Mouse (Mus musculus): ENCODE data around the gene Rft1. TPM values are rescaled to one million over a fixed set of nuclear protein-coding genes. Genes with fewer than 3 reads are reported as not detected.

The Rft1 gene
- polyA plus RNA-seq, 1 experiment: 18.1 TPM

DNA sequence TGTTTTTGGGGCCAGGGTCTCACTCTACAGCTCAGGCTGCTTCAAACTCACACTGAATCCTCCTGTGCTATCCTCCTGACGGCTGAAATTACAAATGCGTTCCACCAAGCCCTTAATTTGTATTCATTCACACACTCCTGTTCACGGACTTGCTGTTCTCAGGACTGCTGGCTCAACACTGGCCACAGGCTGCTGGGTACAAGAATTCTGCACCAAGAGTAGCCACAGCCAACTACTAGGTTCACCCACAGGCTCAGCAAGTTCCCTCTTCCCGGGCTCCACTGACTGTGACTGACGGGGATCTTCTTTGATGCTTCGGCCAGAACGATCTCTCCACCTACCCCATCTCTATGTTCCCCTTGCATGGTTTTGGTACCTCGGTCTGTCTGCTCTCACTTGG is 4.4 kb upstream of the Rft1 start:
- TF ChIP-seq POLR2A (IDR thresholded peaks at IDR 0.05; ENCODE audit: insufficient read depth, low read length) (no peak), EP300 (IDR thresholded peaks at IDR 0.05; ENCODE audit: insufficient read depth, low read depth, low read length) (no peak), CTCF (IDR thresholded peaks at IDR 0.05; ENCODE audit: low read depth, low read length) (no peak)
- H3K36me3 ChIP-seq (ENCODE audit: control insufficient read depth, insufficient read depth, low read length, poor library complexity, severe bottlenecking): no peaks in the 10 kb centered on the region
- no peaks in the 10 kb centered on the region for H3K4me1 ChIP-seq (ENCODE audit: control insufficient read depth, insufficient read depth, low read length)
- no peaks in the 10 kb centered on the region for H3K9me3 ChIP-seq (replicated peaks; ENCODE audit: control insufficient read depth, insufficient read depth, low read length, poor library complexity, severe bottlenecking)
- H3K4me3 ChIP-seq (ENCODE audit: low read depth, low read length): no peak overlapping the region
- no peaks in the 10 kb centered on the region for H3K27me3 ChIP-seq (ENCODE audit: control insufficient read depth, insufficient read depth, low read length, poor library complexity, severe bottlenecking)
- no peak overlapping the region for H3K9ac ChIP-seq (ENCODE audit: low read depth, poor library complexity, severe bottlenecking)
- H3K27ac ChIP-seq (ENCODE audit: insufficient read depth, low read length): no peak overlapping the region

DNA sequence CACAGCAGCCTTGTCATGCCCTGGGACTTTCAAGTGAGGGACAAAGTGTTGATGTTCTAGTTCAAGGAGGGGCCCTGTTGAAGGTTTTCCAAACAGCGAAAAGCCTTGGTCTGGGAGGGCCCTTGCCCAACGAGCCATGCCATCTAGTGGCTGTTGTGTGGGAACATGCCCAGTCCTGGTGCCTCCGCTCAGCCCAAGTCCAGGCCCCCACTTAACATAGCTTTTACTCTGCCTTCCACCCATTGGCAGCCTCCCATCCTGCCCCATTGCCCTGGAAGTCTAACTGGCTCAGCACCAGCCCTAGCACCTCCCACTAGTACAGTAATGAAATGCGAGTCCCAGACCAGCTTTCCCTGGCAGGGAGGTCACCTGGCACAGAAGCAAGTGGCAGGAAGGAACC is 3.2 kb upstream of the Rft1 start:
- no peaks in the 10 kb centered on the region for H3K9me3 ChIP-seq (replicated peaks; ENCODE audit: control insufficient read depth, insufficient read depth, low read length, poor library complexity, severe bottlenecking)
- H3K9ac ChIP-seq (ENCODE audit: low read depth, poor library complexity, severe bottlenecking): no peak overlapping the region
- no peak overlapping the region for H3K4me3 ChIP-seq (ENCODE audit: low read depth, low read length)
- H3K27me3 ChIP-seq (ENCODE audit: control insufficient read depth, insufficient read depth, low read length, poor library complexity, severe bottlenecking): no peaks in the 10 kb centered on the region
- no peak overlapping the region for H3K27ac ChIP-seq (ENCODE audit: insufficient read depth, low read length)
- H3K36me3 ChIP-seq (ENCODE audit: control insufficient read depth, insufficient read depth, low read length, poor library complexity, severe bottlenecking): no peaks in the 10 kb centered on the region
- H3K4me1 ChIP-seq (ENCODE audit: control insufficient read depth, insufficient read depth, low read length): no peaks in the 10 kb centered on the region
- TF ChIP-seq EP300 (IDR thresholded peaks at IDR 0.05; ENCODE audit: insufficient read depth, low read depth, low read length) (no peak), POLR2A (IDR thresholded peaks at IDR 0.05; ENCODE audit: insufficient read depth, low read length) (no peak), CTCF (IDR thresholded peaks at IDR 0.05; ENCODE audit: low read depth, low read length) (peak; percentile 13)

DNA sequence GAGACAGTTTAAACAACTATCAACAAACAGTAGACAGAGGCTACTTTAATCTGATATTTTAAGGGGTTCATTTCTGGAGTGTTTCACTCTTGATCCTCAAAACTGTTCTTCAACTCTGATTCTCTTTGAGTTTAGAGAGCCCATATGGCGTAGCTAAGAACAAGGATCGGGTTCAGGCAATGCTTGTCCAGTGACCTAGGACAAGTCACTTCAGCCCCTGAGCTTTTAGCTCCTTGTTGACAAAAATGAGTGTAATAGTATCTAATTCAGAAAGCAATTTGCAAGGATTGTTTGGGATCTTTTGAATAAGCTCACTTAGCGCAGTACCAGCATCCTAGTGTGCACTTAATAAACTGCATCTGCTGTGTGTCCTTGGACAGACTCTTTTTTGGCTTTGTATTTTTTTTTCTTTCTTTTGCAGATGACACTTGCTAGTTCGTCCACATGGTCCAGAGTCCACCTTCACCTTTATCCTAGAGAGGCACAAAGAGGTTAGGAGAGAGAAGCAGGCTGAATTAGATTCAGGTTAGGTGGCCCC is 600 bp downstream of the Rft1 start:
- H3K4me1 ChIP-seq (ENCODE audit: control insufficient read depth, insufficient read depth, low read length): no peaks in the 10 kb centered on the region
- H3K27me3 ChIP-seq (ENCODE audit: control insufficient read depth, insufficient read depth, low read length, poor library complexity, severe bottlenecking): no peaks in the 10 kb centered on the region
- no peaks in the 10 kb centered on the region for H3K9me3 ChIP-seq (replicated peaks; ENCODE audit: control insufficient read depth, insufficient read depth, low read length, poor library complexity, severe bottlenecking)
- peak overlapping the region; percentile 88 for H3K4me3 ChIP-seq (ENCODE audit: low read depth, low read length)
- H3K27ac ChIP-seq (ENCODE audit: insufficient read depth, low read length): no peak overlapping the region
- no peak for TF ChIP-seq EP300 (IDR thresholded peaks at IDR 0.05; ENCODE audit: insufficient read depth, low read depth, low read length)
- TF ChIP-seq CTCF (IDR thresholded peaks at IDR 0.05; ENCODE audit: low read depth, low read length): no peak
- TF ChIP-seq POLR2A (IDR thresholded peaks at IDR 0.05; ENCODE audit: insufficient read depth, low read length): no peak
- H3K36me3 ChIP-seq (ENCODE audit: control insufficient read depth, insufficient read depth, low read length, poor library complexity, severe bottlenecking): peaks cover 5% of the 10 kb centered on the region; the same call in 1 of the 2 replicates
- peak overlapping the region; percentile 94 for H3K9ac ChIP-seq (ENCODE audit: low read depth, poor library complexity, severe bottlenecking)

DNA sequence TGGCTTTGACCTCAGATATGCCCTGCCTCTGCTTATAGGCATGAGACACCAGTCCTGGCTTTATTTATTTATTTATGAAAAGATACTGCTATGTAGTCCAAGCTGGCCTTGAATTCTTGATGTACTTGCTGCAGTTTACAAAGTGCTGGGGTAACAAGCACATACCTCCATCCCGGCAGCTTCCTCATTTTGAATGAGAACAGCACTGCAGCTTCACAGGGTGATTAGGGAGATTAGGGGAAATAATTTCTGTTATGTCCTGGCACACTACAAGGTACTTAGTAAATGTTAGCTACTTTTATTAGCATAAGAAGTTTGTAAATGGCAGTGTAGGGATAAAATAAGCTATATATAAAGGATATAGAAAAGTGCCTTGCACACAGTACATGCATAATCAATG is 1.4 kb downstream of the Rft1 start:
- Histone ChIP-seq H3K9ac (ENCODE audit: low read depth, poor library complexity, severe bottlenecking) (no peak overlapping the region), H3K4me3 (ENCODE audit: low read depth, low read length) (no peak overlapping the region), H3K27me3 (ENCODE audit: control insufficient read depth, insufficient read depth, low read length, poor library complexity, severe bottlenecking) (no peaks in the 10 kb centered on the region), H3K9me3 (replicated peaks; ENCODE audit: control insufficient read depth, insufficient read depth, low read length, poor library complexity, severe bottlenecking) (no peaks in the 10 kb centered on the region), H3K36me3 (ENCODE audit: control insufficient read depth, insufficient read depth, low read length, poor library complexity, severe bottlenecking) (peaks cover 5% of the 10 kb centered on the region; the same call in 1 of the 2 replicates), H3K4me1 (ENCODE audit: control insufficient read depth, insufficient read depth, low read length) (no peaks in the 10 kb centered on the region), H3K27ac (ENCODE audit: insufficient read depth, low read length) (no peak overlapping the region)
- TF ChIP-seq POLR2A (IDR thresholded peaks at IDR 0.05; ENCODE audit: insufficient read depth, low read length) (no peak), EP300 (IDR thresholded peaks at IDR 0.05; ENCODE audit: insufficient read depth, low read depth, low read length) (no peak)

DNA sequence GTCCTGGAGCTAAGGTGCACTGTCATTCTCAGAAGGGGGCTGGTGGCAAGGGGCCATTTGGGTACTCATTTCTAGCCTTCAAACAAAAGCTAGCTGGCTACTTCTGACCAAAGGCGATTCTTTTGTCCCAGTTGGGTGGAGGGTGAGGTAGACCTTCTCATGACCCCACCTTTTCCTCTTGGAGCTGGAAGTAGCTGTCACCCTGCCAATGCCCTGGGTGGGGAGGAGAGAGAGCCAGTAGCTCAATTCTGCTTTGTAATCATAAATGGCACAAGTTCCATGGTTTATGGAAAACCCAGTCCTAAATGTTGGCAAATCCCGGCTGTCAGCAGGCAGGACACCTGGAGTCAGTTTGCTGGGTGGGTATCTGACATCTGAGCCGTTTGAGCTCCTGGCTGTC is 11.9 kb downstream of the Rft1 start:
- H3K36me3 ChIP-seq (ENCODE audit: control insufficient read depth, insufficient read depth, low read length, poor library complexity, severe bottlenecking): peaks cover 16% of the 10 kb centered on the region
- no peaks in the 10 kb centered on the region for H3K4me1 ChIP-seq (ENCODE audit: control insufficient read depth, insufficient read depth, low read length)
- H3K27ac ChIP-seq (ENCODE audit: insufficient read depth, low read length): no peak overlapping the region
- H3K9ac ChIP-seq (ENCODE audit: low read depth, poor library complexity, severe bottlenecking): no peak overlapping the region
- H3K9me3 ChIP-seq (replicated peaks; ENCODE audit: control insufficient read depth, insufficient read depth, low read length, poor library complexity, severe bottlenecking): no peaks in the 10 kb centered on the region
- TF ChIP-seq EP300 (IDR thresholded peaks at IDR 0.05; ENCODE audit: insufficient read depth, low read depth, low read length) (no peak), CTCF (IDR thresholded peaks at IDR 0.05; ENCODE audit: low read depth, low read length) (no peak), POLR2A (IDR thresholded peaks at IDR 0.05; ENCODE audit: insufficient read depth, low read length) (no peak)
- no peaks in the 10 kb centered on the region for H3K27me3 ChIP-seq (ENCODE audit: control insufficient read depth, insufficient read depth, low read length, poor library complexity, severe bottlenecking)
- no peak overlapping the region for H3K4me3 ChIP-seq (ENCODE audit: low read depth, low read length)

DNA sequence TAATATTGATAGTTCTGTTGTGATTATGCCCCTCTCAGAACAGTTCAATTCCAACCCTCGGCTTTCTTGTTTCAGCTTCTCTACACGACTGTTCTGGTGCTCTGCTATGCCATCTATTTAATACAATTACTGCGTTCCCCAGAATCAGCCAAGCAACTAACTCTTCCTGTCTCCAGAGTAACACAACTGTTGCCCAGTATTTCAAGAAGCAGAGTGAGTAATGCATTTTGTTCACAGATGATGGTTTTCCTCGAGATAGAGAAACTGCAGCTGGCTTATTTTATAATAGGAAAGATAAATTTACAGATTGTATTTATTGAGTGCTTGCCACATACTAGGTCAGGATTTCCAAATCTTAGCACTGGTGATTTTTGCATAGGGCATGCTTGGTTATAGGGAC is 12.4 kb downstream of the Rft1 start:
- TF ChIP-seq CTCF (IDR thresholded peaks at IDR 0.05; ENCODE audit: low read depth, low read length) (no peak), POLR2A (IDR thresholded peaks at IDR 0.05; ENCODE audit: insufficient read depth, low read length) (no peak), EP300 (IDR thresholded peaks at IDR 0.05; ENCODE audit: insufficient read depth, low read depth, low read length) (no peak)
- H3K27me3 ChIP-seq (ENCODE audit: control insufficient read depth, insufficient read depth, low read length, poor library complexity, severe bottlenecking): no peaks in the 10 kb centered on the region
- no peaks in the 10 kb centered on the region for H3K9me3 ChIP-seq (replicated peaks; ENCODE audit: control insufficient read depth, insufficient read depth, low read length, poor library complexity, severe bottlenecking)
- no peak overlapping the region for H3K9ac ChIP-seq (ENCODE audit: low read depth, poor library complexity, severe bottlenecking)
- no peak overlapping the region for H3K27ac ChIP-seq (ENCODE audit: insufficient read depth, low read length)
- H3K4me1 ChIP-seq (ENCODE audit: control insufficient read depth, insufficient read depth, low read length): no peaks in the 10 kb centered on the region
- peaks cover 13% of the 10 kb centered on the region for H3K36me3 ChIP-seq (ENCODE audit: control insufficient read depth, insufficient read depth, low read length, poor library complexity, severe bottlenecking)
- H3K4me3 ChIP-seq (ENCODE audit: low read depth, low read length): no peak overlapping the region

All from ES-Bruce4 (cell line).